Mouse (Mus musculus): ENCODE results near the gene Igsf23. TPM values are rescaled to one million over a fixed set of nuclear protein-coding genes. Genes with fewer than 3 reads are reported as not detected.
"Not testable (repeated sequence)": the region's sequence is repeated elsewhere in the genome, so short reads cannot be mapped to it uniquely, and the experiment has no call there.

The Igsf23 gene
- total RNA-seq, 2 experiments from 2014 or later = 1.4 TPM

GRCm38 (mm10) chr7:19937229-19937821, 13.2 kb downstream of the Igsf23 start:
- intact Hi-C loops (cut with DNase I) = loop anchor here (5.0 kb wide), 3 partner anchors 70 to 185 kb away; partner anchors contain the start of gene Nectin2
- no peak for DNase-seq

- intact Hi-C loops (cut with DNase I) = loop anchor here (5.0 kb wide), 3 partner anchors 69 to 184 kb away; partner anchors contain the start of gene Nectin2
- DNase-seq = peak in 1 of 2 experiments; percentile 45
These were observed 14.6 kb downstream of the Igsf23 start for GRCm38 (mm10) chr7:19935961-19936360.

GRCm38 (mm10) chr7:19935171-19935751, 15.3 kb downstream of the Igsf23 start:
- DNase-seq = peak; percentile 46 to 69
- intact Hi-C loops (cut with DNase I) = loop anchor here (5.0 kb wide), 3 partner anchors 68 to 183 kb away; partner anchors contain the start of gene Nectin2

- DNase-seq = peak; percentile 77 to 79
- intact Hi-C loops (cut with DNase I) = no loop called here
These were observed 17.4 kb downstream of the Igsf23 start for GRCm38 (mm10) chr7:19932877-19933809.

- intact Hi-C loops (cut with DNase I) = no loop called here
- no peak for DNase-seq
These were observed 18.3 kb downstream of the Igsf23 start for GRCm38 (mm10) chr7:19932133-19932876.

GRCm38 (mm10) chr7:19930481-19930880, 20.1 kb downstream of the Igsf23 start:
- intact Hi-C loops (cut with DNase I); DNase-seq: not testable (repeated sequence)

GRCm38 (mm10) chr7:19928486-19928885, 22.1 kb downstream of the Igsf23 start:
- DNase-seq = no peak

GRCm38 (mm10) chr7:19926849-19927480, 23.6 kb downstream of the Igsf23 start:
- DNase-seq = no peak
- intact Hi-C loops (cut with DNase I) = no loop called here

More at GRCm38 (mm10) chr7:19928486-19928885, 22.1 kb downstream of the Igsf23 start:
- intact Hi-C loops (cut with DNase I) = no loop called here

GRCm38 (mm10) chr7:19925376-19925775, 25.2 kb downstream of the Igsf23 start:
- no peak for DNase-seq
- intact Hi-C loops (cut with DNase I) = no loop called here

GRCm38 (mm10) chr7:19923797-19924196, 26.8 kb downstream of the Igsf23 start:
- intact Hi-C loops (cut with DNase I) = no loop called here

GRCm38 (mm10) chr7:19923354-19923753, 27.2 kb downstream of the Igsf23 start:
- DNase-seq = no peak
- intact Hi-C loops (cut with DNase I) = no loop called here

More at GRCm38 (mm10) chr7:19923797-19924196, 26.8 kb downstream of the Igsf23 start:
- DNase-seq = no peak

- DNase-seq = peak; percentile 76 to 79
These were observed 29.9 kb downstream of the Igsf23 start, which contains the start of gene Pvr for GRCm38 (mm10) chr7:19920506-19921261. Gene Pvr (minus strand): TSS chr7:19921160.

GRCm38 (mm10) chr7:19920166-19920505, 30.4 kb downstream of the Igsf23 start:
- DNase-seq = no peak
- intact Hi-C loops (cut with DNase I) = loop anchor here (2.0 kb wide), 1 partner anchor 21 kb away; no protein-coding TSS in a partner anchor

More at GRCm38 (mm10) chr7:19920506-19921261, 29.9 kb downstream of the Igsf23 start, which contains the start of gene Pvr:
- intact Hi-C loops (cut with DNase I) = loop anchor here (2.0 kb wide), 1 partner anchor 20 kb away; no protein-coding TSS in a partner anchor

- no peak for DNase-seq
- intact Hi-C loops (cut with DNase I) = no loop called here
These were observed 36.0 kb downstream of the Igsf23 start for GRCm38 (mm10) chr7:19914558-19914957.

GRCm38 (mm10) chr7:19911695-19912524, 38.6 kb downstream of the Igsf23 start:
- DNase-seq = no peak
- intact Hi-C loops (cut with DNase I) = no loop called here

- intact Hi-C loops (cut with DNase I) = no loop called here
- DNase-seq = no peak
These were observed 39.3 kb downstream of the Igsf23 start for GRCm38 (mm10) chr7:19911292-19911658.

GRCm38 (mm10) chr7:19910421-19911291, 39.9 kb downstream of the Igsf23 start:
- DNase-seq = peak; percentile 86 to 94
- intact Hi-C loops (cut with DNase I) = loop anchor here (1.0 kb wide), 1 partner anchor 46 kb away; no protein-coding TSS in a partner anchor

All from heart, postnatal 36 days (tissue).